Mouse (Mus musculus) adrenal gland, postnatal 36 days (tissue): ENCODE results near the gene H2-T22. TPM values are rescaled to one million over a fixed set of nuclear protein-coding genes. Genes with fewer than 3 reads are reported as not detected.
"Not testable (repeated sequence)": the region's sequence is repeated elsewhere in the genome, so short reads cannot be mapped to it uniquely, and the experiment has no call there.

Experiments
- DNase-seq, 2 experiments: peaks; one replicate each; pipeline ENCODE4 v3.0.0; 2021; ENCODE audit warnings: mixed read lengths in 1 of 2
- total RNA-seq, 2 experiments: library from RNA; stranded (reverse); gene quantifications; 2 replicates each; pipeline ENCODE4 v1.2.3; 2021

H2-T22 gene
- total RNA-seq, 2 experiments from 2014 or later: 33.5 to 33.8 TPM

GRCm38 (mm10) chr17:36030046-36030702 is 12.4 kb downstream of the H2-T22 start:
- peak in 1 of 2 experiments; percentile 20 for DNase-seq

DNA sequence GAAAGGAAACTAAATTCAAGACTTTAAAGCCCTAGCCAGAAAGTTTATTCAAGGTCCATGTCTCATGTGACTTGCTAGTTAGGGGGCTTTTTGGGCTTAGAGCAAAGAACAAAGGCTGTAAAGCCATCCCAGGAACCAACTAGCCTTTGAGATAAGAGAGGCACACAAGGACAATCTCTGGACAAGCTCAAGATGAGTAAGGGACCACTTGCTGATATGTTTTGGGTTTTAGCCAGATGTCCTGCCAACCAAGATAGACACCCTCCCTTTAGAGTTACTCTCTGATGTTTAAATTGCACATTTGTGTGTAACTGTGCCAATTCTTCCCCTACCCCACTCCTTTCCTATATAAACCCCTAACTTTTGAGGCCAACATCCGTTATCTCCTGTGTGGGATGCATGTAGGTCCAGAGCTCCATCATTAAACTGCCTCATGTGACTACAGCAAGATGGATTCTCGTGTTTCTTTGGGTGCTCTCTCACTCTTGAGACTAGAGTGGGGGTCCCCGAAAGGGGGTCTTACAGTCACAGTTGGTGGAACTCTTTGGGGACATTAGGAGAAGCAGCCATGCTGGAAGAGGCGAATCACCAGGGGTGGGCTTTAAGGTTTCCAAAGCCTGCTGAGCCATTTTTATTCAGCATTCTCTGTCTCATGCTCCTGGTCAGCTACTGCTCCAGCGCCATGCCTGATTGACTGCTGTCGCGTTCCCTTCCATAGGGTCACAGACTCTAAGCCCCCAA is 13.5 kb downstream of the H2-T22 start:
- DNase-seq: no peak

GRCm38 (mm10) chr17:36027663-36028062 is 14.9 kb downstream of the H2-T22 start:
- DNase-seq: no peak

DNA sequence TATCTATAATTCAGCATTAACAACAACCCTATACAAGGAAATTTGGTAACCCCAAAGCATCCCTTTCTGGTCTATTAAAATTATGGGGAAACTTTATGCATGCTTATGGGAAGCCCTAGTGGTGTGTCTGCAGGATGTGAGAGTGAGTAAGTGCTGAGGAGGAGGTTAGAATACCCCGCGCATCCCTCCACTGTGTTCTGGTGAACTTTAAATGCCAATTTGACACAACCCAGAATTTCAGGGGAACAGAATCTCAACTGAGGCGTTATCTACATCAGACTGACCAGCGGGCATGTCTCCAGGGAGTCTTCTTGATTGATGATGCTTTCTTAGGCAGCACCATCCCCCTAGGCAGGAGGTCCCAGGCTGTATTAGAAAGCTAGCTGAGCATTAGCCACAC is 16.6 kb downstream of the H2-T22 start:
- no peak for DNase-seq

DNA sequence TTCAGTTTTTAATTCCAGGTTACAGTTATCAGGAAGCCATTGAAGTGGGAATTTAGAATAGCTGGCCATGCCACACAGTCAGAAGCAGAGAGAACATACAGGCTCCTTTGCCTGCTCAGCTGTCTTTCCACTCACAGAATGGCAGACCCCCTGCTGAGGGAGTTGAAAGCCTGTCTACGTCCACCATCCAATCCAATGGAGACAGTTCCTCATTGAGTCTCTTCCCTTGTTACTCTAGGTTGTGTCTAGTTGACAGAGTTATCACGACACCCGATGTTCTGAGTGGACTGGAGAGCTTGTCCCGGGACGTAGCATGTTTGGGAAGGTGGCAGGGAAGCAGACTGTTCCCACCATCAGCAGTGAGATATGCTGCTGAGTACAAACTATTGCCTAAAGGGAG is 17.4 kb downstream of the H2-T22 start:
- no peak for DNase-seq

DNA sequence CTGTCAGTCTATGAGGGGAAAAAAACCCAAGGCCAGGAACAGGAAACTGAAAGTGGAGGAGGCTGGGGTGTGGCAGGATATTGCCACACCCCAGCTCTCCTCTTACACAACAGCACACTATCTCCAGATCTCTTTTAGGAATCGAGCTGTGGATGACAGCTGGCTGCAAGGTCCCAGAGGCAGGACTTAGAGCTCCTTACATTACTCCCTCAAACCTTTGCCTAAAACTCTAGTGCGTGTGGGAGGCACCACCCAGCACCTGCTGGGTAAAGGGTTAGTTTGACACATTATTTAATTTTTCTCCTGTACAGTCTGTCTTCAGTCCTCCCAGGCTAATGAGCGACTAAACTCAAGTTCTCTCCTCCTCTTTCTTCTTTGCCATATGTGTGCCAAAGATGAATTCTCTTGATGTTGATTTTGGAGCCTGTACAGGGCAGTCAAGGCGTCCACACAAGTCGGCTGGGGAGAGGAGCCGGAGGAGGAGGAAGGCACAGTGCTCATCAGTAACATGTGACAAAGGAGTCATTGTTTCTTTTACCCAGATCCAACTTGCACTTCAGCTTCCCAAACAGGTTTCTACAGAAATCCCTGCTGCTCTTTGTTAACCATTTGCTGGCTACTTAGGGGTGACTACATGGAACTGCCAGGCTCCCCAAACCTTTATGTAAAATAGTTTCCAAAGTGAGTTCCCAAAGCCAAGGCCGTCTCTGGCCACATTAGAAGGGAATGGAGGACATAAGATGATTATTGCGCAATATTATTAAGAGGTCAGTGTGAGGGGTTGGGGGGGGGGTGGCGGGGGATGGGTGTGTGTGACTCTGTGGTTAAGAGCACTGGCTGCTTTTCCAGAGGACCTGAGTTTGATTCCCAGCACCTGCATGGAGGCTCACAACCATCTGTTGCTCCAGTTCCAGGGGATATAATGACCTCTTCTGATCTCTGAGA is 18.6 kb downstream of the H2-T22 start:
- DNase-seq: peak; percentile 33 to 55

DNA sequence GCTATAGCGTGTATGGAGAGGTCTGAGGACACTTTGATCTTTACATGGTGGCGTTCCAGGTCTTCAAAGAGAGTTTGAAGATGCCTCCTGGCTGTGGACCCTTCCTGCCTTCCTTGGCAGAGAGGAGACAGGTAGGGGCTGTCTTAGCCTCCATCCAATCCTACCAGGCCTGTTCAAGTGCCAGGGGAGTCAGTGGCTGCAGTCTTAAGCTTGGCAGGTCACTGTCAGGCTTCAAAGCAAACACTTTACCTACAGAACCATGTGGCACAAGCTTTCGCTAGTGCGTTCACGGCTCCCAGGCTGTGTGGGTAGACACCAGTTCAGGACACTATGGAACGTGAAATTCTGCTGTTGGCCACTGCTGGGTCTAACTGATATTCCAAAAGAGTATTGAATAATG is 19.6 kb downstream of the H2-T22 start:
- no peak for DNase-seq

- DNase-seq: no peak
Observed at GRCm38 (mm10) chr17:36022098-36022497, 20.4 kb downstream of the H2-T22 start.

DNA sequence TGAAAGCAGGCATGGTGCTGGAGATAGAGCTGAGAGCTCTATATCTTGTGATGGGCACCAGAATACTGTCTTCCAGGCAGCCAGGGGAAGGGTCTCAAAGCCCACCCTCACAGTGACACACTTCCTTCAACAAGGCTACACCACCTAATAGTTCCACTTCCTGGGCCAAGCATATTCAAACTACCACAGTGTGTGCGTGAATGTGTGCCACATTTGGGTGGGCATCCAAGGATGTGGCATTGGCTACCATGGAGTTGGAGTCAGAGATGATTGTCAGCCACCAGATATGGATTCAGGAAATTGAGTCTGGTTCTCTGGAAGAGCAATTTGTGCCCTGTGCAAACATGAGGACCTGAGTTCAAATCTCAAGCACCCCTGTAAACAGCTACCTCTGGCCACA is 21.2 kb downstream of the H2-T22 start:
- no peak for DNase-seq

GRCm38 (mm10) chr17:36020191-36021073 is 22.1 kb downstream of the H2-T22 start, which contains the start of gene H2-T24:
H2-T24 (minus strand) TSS chr17:36020560.
- DNase-seq: peak; percentile 65 to 85

DNA sequence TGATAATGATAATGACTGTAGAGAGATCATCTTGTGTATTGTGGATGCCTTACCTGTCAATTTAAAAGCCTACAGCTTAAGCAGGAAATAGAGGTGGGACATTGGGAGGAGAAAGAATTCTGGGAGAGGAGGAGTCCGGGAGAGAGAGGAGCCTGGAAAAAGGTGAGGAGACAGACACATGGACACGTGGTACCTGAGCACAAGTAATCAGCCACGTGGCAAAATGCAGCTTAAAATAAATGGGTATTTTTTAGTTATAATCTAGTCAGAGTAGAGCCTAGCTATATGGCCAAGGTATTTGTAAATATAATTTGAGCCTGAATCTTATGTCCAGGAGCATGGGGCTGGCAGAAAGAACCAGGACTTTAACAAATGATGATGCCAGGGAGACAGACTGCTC is 23.0 kb downstream of the H2-T22 start:
- no peak for DNase-seq

DNA sequence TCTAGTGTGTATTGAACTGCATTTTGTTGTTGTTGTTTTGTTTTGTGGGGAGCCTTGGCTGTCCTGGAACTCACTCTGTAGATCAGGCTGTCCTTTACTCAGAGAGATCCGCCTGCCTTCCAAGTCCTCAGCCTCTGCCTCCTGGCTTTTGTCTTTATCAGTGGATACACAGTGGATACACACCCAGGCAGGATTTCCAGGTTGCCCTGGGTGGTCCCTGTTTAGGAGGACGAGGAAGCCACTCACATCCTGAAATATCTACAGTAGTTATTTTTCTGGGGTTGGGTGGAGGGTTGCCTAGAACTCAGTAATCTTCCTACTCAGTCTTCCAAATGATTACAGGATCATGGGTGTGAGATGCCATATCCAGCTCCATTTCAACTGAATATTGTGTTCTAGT is 23.6 kb downstream of the H2-T22 start:
- peak; percentile 34 to 51 for DNase-seq

DNA sequence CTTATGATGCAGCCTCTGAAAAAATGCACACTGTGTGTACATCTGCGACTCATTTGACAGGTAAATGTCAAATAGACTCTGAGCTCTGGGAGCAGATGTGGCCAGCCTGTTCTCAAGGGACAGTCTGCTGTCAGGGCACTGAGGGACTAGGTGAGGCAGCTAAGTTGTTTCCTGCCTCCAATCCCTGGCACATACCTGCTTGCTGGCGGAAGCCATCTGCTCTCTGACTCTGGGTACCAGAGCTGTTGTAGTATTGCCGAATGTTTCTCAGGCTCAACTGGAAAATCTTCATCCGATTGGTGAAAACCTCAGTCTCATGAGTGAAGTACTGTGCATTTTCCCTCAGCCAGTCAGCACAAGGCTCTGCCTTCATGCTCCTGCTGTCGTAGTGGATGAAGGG is 25.5 kb downstream of the H2-T22 start:
- DNase-seq: no peak

DNA sequence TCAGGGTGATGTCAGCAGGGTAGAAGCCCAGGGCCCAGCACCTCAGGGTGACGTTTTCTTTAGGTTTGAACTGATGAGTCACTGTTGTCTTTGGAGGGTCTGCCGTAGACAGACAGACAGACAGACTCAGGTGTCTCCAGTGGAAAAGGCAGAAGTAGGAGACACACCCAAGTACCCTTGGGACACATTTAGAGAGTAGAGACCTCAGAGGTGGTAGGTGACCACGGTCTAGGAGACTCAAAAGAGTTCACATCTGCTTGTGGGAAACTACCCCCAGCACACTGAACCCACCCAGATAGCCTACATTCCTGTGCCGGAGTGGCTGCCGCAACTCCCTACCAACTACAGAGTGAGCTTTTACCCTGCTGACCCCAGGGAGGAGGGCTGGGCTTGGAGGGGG is 27.6 kb downstream of the H2-T22 start:
- DNase-seq: no peak

DNA sequence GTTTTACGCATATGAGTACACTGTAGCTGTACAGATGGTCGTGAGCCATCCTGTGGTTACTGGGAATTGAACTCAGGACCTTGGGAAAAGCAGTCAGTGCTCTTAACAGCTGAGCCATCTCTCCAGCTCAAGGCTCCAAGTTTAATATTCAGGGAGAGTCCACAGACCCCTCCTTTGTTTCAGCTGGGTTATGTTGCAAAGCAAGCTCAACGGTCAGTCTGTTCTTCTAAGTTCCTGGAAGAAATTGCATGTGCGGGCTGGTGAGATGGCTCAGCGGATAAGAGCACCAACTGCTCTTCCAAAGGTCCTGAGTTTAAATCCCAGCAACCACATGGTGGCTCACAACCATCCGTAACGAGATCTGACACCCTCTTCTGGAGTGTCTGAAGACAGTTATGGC is 38.1 kb downstream of the H2-T22 start:
- not testable (repeated sequence) for DNase-seq

DNA sequence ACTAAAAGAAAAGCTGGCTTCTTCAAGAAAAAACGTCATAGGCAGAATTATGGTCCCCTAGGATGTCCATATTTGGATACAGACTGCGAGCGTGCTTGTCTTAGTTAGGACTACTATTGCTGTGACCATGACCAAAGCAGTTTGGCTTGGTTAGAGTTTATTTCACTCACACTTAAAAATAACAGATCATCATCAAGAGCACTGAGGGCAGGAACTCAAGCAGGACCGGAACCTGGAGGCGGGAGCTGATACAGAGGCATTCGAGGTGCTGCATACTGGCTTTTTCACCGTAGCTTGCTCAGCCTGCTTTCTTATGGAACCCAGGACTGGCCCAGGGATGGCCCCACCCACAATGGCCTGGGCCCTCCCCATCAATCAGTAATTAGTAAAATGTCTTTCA is 39.2 kb downstream of the H2-T22 start:
- DNase-seq: no peak

DNA sequence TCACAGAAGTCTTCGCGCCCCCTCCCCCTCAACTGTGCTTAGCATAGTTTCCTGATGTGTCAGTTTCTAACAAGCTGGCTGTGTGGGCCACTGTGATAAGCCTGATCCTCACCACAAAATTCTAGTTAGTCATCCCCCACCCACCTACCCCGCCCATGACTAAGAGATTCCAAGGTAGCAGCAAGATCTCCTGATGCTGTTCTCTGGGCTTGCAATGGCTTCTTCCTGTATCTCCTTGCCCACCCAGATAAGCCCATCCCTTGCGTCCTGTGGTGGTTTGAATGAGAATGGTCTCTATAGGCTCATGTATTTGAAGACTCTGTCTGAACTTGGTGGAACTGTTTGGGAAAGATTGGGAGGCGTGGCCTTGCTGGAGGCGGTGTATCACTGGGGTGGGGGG is 40.6 kb downstream of the H2-T22 start:
- DNase-seq: no peak

DNA sequence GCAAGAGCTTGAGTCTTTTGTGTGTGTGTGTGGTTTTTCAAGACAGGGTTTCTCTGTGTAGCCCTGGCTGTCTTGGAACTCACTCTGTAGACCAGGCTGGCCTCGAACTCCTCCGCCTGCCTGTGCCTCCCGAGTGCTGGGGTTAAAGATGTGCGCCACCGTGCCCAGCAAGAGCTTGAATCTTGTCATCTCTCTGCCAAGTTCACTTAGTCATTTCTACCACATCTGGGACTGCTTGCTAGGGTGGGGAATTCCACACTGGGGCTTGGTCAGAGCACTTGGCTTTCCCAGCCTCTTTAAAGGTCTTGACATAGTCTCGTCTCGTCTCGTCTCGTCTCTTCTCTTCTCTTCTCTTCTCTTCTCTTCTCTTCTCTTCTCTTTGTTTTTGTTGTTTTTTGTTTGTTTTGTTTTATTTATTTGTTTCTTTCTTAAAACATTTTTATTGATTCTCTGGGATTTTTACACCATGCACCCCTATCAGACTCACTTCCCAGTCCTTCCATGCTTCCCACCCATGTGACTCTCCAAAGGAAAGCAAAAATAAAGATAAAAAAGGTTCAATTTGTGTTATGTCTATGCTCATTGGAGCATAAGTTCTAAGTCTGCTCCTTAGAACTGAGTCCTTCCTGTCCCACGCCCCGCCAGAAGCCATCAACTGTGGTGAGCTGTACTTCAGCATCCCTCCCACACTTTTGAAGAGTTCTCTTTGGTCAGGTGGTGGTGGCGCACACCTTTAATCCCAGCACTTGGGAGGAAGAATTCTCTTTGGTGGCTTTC is 41.2 kb downstream of the H2-T22 start:
- no peak for DNase-seq

- no peak for DNase-seq
Observed at GRCm38 (mm10) chr17:36000349-36000748, 42.2 kb downstream of the H2-T22 start.

DNA sequence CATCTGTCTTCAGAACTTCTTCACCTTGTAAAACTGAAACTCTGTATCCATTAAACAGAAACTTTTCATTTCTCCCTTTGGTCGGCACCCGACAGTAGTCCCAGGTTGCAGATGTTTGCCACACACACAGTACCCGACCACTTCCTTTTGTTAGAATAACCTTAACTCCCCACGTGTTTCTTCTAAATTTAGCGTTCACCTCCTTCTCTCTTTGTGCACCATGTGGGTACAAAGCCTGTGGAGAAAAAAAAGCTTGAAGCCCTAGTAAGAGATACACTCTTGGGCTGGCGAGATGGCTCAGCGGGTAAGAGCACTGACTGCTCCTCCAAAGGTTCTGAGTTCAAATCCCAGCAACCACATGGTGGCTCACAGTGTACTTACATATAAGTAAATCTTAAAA is 43.2 kb downstream of the H2-T22 start:
- DNase-seq: no peak
